Mouse (Mus musculus) bone marrow macrophage, adult 2 months (primary cell): ENCODE measurements around the gene Csrnp3.

Experiments
- CTCF ChIP-seq: IDR thresholded peaks from 2 replicates; pipeline ENCODE4 v1.5.1; 2012; ENCODE audit warnings: low read depth, mild to moderate bottlenecking, low read length, moderate library complexity
- POLR2A ChIP-seq: IDR thresholded peaks from 2 replicates; pipeline ENCODE4 v1.6.1; 2012; ENCODE audit warnings: mild to moderate bottlenecking, low read depth, low read length, borderline replicate concordance

DNA sequence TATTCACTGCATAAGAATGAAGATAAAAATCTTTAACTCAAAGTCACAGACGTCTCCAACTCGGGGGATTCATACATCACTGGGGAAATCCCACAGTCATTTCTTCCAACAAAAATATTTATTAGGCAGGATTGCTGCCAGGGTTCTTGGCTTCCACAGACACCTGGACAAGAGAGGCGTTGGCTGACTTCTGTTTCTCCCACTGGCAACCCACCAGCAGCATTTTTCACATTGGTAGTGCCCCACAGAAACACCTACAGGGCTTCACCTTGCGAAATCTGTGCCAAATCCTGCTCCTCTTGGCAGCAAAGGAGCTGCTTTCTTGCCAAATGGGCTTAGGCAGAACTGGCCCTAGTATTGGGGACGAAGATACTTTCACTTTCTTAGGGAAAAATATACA lies 94.8 kb downstream of the Csrnp3 start:
- TF ChIP-seq CTCF: no peak
- TF ChIP-seq POLR2A: no peak
